Mouse (Mus musculus) heart, postnatal 36 days (tissue): ENCODE measurements around the gene Atad3a. TPM values are rescaled to one million over a fixed set of nuclear protein-coding genes. Genes with fewer than 3 reads are reported as not detected.

Experiments
- DNase-seq, 2 experiments: peaks; one replicate each; pipeline ENCODE4 v3.0.0; 2021 to 2022
- intact Hi-C: fragments of 180-260 bp; cut with DNase I; formaldehyde crosslinking; loops from one replicate; pipeline ENCODE4 v1.15.1; 2025
- microRNA-seq, 2 experiments: library from miRNA; unstranded; fragments of <30 nt; microRNA quantifications; one replicate each; pipeline ENCODE4 v1.2.0; 2021; ENCODE audit warnings: borderline number of aligned reads in 2 of 2
- total RNA-seq, 2 experiments: library from RNA; stranded (reverse); gene quantifications; 2 replicates each; pipeline ENCODE4 v1.2.3; 2021

The Atad3a gene
- total RNA-seq, 2 experiments from 2014 or later: 45.1 to 45.9 TPM

DNA sequence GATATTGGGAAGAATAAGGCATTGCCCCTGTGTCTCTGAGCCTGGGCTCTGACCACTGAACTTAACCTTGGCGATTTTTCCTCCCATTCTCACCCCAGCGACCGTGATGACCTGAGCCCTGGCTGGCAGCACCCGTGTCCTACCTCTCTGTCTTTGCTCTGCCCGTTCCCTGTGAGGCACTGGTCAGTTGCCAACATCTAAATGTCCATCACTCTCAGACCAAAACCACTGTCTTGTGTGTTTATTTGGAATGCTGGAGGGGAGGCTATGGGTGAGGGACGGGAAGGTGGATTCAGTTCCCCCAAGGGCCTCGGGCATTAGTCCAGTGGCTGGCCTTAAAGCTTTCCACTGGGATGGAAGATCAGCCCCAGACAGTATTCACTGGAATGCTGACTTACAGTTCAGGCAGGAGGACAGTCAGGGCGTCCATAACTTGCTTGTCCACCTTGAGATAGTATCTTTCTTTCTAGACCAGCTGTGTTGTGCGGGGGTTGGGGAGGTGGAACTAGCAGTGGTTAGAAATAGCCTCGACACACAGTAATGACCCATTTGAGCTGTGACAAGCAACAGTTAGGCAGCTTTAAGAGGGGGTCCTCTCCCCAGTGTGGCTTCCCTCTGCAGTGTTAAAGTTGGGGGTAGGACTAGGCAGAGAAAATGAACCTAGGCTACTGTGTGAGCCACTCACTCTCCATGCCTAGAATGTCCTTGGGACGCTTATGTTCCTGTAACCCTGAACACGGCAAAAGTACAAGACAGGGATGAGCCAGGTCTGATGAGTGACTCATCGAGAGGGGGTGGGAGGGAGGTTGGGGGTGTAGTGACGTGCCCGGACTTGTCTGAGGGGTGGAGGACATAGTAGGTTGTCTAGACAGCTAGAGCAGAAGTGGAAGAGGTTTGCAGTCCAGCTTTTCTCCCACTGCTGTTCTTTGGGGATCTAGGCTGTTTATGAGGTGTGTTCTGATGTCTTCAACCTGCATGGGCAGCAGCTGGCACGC is 64.3 kb downstream of the Atad3a start:
- intact Hi-C loops: no loop called here

GRCm38 (mm10) chr4:155695531-155696062 is 65.3 kb downstream of the Atad3a start:
- DNase-seq: no peak
- intact Hi-C loops: no loop called here

More for the DNA sequence above, 64.3 kb downstream of the Atad3a start:
- DNase-seq: no peak

DNA sequence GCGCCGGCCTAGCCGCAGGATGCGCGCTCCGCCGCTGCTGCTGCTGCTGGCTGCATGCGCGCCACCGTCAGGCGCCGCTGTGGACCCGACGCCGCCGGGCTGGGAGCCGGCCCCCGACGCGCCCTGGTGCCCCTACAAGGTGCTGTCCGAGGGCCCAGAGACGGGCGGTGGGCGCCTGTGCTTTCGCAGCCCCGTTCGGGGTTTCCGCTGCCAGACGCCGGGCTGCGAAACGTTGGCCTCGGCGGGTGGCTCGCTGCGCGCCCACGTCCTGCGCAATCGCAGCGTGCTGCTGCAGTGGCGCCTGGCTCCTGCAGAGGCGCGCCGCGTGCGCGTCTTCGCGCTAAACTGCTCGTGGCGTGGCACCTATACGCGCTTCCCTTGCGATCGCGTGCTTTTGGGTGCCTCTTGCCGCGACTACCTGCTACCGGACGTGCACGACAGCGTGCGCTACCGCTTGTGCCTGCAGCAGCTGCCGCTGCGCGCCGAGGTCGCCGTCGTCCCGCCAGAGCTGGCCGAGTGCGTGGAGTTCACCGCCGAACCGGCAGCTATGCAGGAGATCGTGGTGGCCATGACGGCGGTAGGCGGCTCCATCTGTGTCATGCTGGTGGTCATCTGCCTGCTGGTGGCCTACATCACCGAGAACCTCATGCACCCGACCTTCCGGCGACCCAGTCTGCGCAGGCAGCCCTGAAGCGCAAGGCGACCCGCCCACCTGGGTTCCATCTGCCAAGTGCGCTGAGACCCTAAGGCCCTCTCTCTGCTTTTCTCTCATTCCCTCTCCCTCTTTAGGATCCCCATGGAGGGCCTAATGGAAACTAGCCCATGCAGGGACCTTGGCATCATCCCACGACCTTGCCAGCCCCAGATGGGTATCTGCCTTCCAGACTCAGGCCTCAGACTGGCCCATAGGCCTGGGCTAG is 66.2 kb downstream of the Atad3a start:
- intact Hi-C loops: no loop called here
- peak; percentile 56 to 73 for DNase-seq

DNA sequence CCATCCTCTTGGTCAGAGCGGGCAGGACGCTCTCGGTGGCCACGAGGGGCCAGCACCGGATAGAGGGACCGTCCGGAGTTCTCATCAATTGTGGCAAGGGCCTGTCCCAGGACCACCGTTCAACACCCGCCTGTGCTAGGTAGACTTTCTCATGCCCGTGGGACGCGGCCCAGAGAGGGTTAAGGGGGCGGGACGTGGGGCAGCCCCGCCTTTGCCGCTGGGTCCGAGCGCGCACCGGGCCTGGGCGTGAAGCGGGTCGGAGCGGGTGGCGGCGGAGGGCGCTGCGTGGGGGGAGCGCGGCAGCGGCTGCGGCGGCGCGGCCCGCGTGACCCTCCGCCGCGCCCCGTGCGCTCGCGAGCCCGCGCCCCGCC is 66.8 kb downstream of the Atad3a start, which contains the start of gene Fndc10:
Gene Fndc10, plus strand, starts transcription at position 232 of the 371 bp plus-strand sequence.
- intact Hi-C loops: no loop called here
- DNase-seq: peak in 1 of 2 experiments; percentile 68

- intact Hi-C loops: no loop called here
- DNase-seq: no peak
Observed at GRCm38 (mm10) chr4:155692421-155692820, 68.5 kb downstream of the Atad3a start.

Small RNA genes within 50 kb of the gene (microRNA-seq; reads per million reads assigned to microRNA genes)
- gene Gm27743: 0 reads per million in 2 experiments

Other genes starting within 250 kb of the Atad3a start
- 10 to 100 TPM; 26.2 to 28.1 TPM for gene Nadk, start 198.7 kb downstream of the Atad3a start, total RNA-seq
- gene Slc35e2, start 159.7 kb downstream of the Atad3a start, total RNA-seq: 1 to 10 TPM; 6.7 to 8.1 TPM
- 10 to 100 TPM; 32.1 to 34.2 TPM for gene Cdk11b, start 136.2 kb downstream of the Atad3a start, total RNA-seq
- gene Gm10563, start 115.7 kb downstream of the Atad3a start, total RNA-seq: not detected
- 10 to 100 TPM in 1 of 2 experiments, 1 to 10 TPM in 1; 9.3 to 10.5 TPM for gene Mmp23, start 107.7 kb downstream of the Atad3a start, total RNA-seq
- 10 to 100 TPM; 25.3 to 29.9 TPM for gene Mib2, start 91.9 kb downstream of the Atad3a start, total RNA-seq
- 1 to 10 TPM; 1.2 to 1.6 TPM for gene Fndc10, start 66.8 kb downstream of the Atad3a start, total RNA-seq
- 10 to 100 TPM; 43.5 to 45.6 TPM for gene Ssu72, start 56.3 kb downstream of the Atad3a start, total RNA-seq
- under 1 TPM; 0.19 to 0.42 TPM for gene Tmem240, start 26.3 kb downstream of the Atad3a start, total RNA-seq
- 1 to 10 TPM; 6.6 to 7.9 TPM for gene Vwa1, start 13.6 kb upstream of the Atad3a start, total RNA-seq
- gene Tmem88b, start 24.8 kb upstream of the Atad3a start, total RNA-seq: 1 to 10 TPM in 1 of 2 experiments, under 1 TPM in 1; 0.64 to 1.3 TPM
- gene Ankrd65, start 29.3 kb upstream of the Atad3a start, total RNA-seq: not detected
- 10 to 100 TPM; 77.8 to 81.1 TPM for gene Mrpl20, start 41.8 kb upstream of the Atad3a start, total RNA-seq
- gene Ccnl2, start 51.4 kb upstream of the Atad3a start, total RNA-seq: 10 to 100 TPM; 31.0 to 34.0 TPM
- gene Aurkaip1, start 70.2 kb upstream of the Atad3a start, total RNA-seq: 100 to 1,000 TPM; 114 to 116 TPM
- gene Mxra8, start 78.6 kb upstream of the Atad3a start, total RNA-seq: 10 to 100 TPM; 27.4 to 33.7 TPM
- gene Dvl1, start 86.3 kb upstream of the Atad3a start, total RNA-seq: 10 to 100 TPM; 46.2 to 54.2 TPM
- gene Tas1r3, start 102.3 kb upstream of the Atad3a start, total RNA-seq: under 1 TPM; 0.27 to 0.28 TPM
- gene Cptp, start 108.3 kb upstream of the Atad3a start, total RNA-seq: 10 to 100 TPM in 1 of 2 experiments, 1 to 10 TPM in 1; 9.5 to 11.7 TPM
- 10 to 100 TPM; 15.7 to 18.8 TPM for gene Ints11, start 108.5 kb upstream of the Atad3a start, total RNA-seq
- gene Pusl1, start 130.7 kb upstream of the Atad3a start, total RNA-seq: 10 to 100 TPM; 12.7 to 13.1 TPM
- gene Acap3, start 130.7 kb upstream of the Atad3a start, total RNA-seq: 10 to 100 TPM; 12.0 to 12.2 TPM
- 10 to 100 TPM; 49.4 to 56.0 TPM for gene Ube2j2, start 182.7 kb upstream of the Atad3a start, total RNA-seq
- gene C1qtnf12, start 201.2 kb upstream of the Atad3a start, total RNA-seq: 10 to 100 TPM; 15.6 to 16.0 TPM
- 1 to 10 TPM; 2.2 to 2.4 TPM for gene B3galt6, start 231.6 kb upstream of the Atad3a start, total RNA-seq
- gene Sdf4, start 231.8 kb upstream of the Atad3a start, total RNA-seq: 10 to 100 TPM; 77.9 to 89.1 TPM